Mouse (Mus musculus): ENCODE measurements around the gene Htra2. TPM values are rescaled to one million over a fixed set of nuclear protein-coding genes. Genes with fewer than 3 reads are reported as not detected.

Gene Htra2
- polyA plus RNA-seq, 1 experiment from 2014 or later = 45.9 TPM

DNA sequence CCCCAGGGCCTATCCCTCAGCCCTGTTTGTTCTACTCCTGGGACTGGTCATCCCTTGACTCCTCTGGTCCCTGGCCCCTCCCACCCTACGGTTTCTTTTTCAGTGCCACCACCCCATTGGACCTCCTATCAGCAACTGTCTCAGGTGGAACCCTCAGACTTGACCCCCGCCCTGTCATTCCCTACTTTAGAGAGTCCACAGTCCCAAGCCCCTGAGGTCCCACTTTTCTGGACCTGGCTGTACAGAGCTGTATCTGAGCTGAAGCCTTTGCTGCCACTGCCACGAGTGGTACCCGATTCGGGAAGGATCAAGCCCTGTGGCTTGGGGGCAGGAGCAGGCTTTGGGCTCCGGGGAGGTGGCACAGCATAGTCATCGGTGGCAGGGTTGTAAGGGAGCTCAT is 24.0 kb downstream of the Htra2 start:
- H3K27me3 ChIP-seq (ENCODE audit: control insufficient read depth, insufficient read depth, low read length) = peaks cover 12% of the 10 kb centered on the region; the same call in 1 of the 2 replicates
- no peak overlapping the region for H3K4me3 ChIP-seq (ENCODE audit: low read depth, low read length)
- H3K4me1 ChIP-seq (ENCODE audit: control insufficient read depth, insufficient read depth, low read length) = peaks cover 11% of the 10 kb centered on the region; the same call in 1 of the 2 replicates
- WGBS = 75% methylated on average over 7 of the region's 7 CpGs
- H3K27ac ChIP-seq (ENCODE audit: low read depth, low read length) = no peak overlapping the region
- H3K4me2 ChIP-seq (ENCODE audit: low read depth, low read length) = no peak overlapping the region
- no peak for ATAC-seq (ENCODE audit: low read depth)
- H3K9me3 ChIP-seq (ENCODE audit: control insufficient read depth, low read length) = no peaks in the 10 kb centered on the region
- H3K36me3 ChIP-seq (ENCODE audit: control insufficient read depth, insufficient read depth, low read length) = no peaks in the 10 kb centered on the region
- H3K9ac ChIP-seq (replicated peaks; ENCODE audit: low read depth, low read length) = no peak overlapping the region

DNA sequence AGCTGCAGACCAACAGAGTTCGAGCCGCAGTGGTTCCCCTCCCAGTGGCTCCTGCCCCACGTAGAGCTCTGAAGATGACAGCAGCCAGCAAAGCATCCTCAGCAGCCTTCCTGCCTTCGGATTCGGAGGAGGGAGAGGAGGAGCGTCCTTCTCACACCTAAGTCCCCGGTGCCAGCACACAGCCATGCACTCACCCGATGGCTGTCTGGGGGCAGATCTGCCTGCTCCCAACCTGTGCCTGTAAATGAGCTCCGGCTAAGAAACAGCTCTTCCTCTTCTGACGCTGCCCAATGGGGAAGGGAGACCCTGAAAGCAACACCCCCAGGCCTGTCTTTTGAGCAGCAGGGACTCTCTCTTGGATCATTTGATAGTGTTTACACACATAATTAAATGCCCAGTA is 25.3 kb downstream of the Htra2 start:
- Histone ChIP-seq H3K9me3 (ENCODE audit: control insufficient read depth, low read length) (no peaks in the 10 kb centered on the region), H3K4me1 (ENCODE audit: control insufficient read depth, insufficient read depth, low read length) (peaks cover 11% of the 10 kb centered on the region; the same call in 1 of the 2 replicates), H3K4me2 (ENCODE audit: low read depth, low read length) (no peak overlapping the region), H3K27ac (ENCODE audit: low read depth, low read length) (no peak overlapping the region), H3K4me3 (ENCODE audit: low read depth, low read length) (no peak overlapping the region), H3K9ac (replicated peaks; ENCODE audit: low read depth, low read length) (no peak overlapping the region), H3K36me3 (ENCODE audit: control insufficient read depth, insufficient read depth, low read length) (no peaks in the 10 kb centered on the region), H3K27me3 (ENCODE audit: control insufficient read depth, insufficient read depth, low read length) (peaks cover 12% of the 10 kb centered on the region; the same call in 1 of the 2 replicates)
- 19% methylated on average over 10 of the region's 10 CpGs for WGBS
- ATAC-seq (ENCODE audit: low read depth) = no peak

DNA sequence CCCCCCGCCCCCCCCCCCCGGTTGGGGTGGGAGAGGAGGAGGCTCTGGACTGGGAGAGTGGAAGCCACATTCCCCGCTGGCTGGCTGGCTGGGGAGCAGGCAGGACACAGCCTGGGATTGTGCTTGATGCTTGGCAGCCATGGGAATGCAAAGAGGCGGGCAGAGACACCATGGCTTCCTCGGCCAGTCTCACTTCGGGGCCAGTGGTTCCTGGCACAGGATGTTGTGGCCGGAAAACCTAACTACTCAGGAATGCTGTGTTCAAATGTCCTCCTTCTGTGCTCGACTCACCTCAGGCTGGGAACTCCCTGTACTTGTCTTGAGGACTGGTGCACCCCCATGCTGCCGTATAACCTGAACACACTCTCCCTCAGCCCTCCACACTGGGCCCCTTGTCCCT is 27.4 kb downstream of the Htra2 start:
- H3K36me3 ChIP-seq (ENCODE audit: control insufficient read depth, insufficient read depth, low read length) = no peaks in the 10 kb centered on the region
- 72% methylated on average over 7 of the region's 9 CpGs for WGBS
- H3K27ac ChIP-seq (ENCODE audit: low read depth, low read length) = no peak overlapping the region
- H3K27me3 ChIP-seq (ENCODE audit: control insufficient read depth, insufficient read depth, low read length) = peaks cover 8% of the 10 kb centered on the region; the same call in 1 of the 2 replicates
- H3K9me3 ChIP-seq (ENCODE audit: control insufficient read depth, low read length) = no peaks in the 10 kb centered on the region
- no peak overlapping the region for H3K4me3 ChIP-seq (ENCODE audit: low read depth, low read length)
- no peak for ATAC-seq (ENCODE audit: low read depth)
- H3K4me2 ChIP-seq (ENCODE audit: low read depth, low read length) = no peak overlapping the region
- H3K4me1 ChIP-seq (ENCODE audit: control insufficient read depth, insufficient read depth, low read length) = peaks cover 4% of the 10 kb centered on the region; the same call in 1 of the 2 replicates
- H3K9ac ChIP-seq (replicated peaks; ENCODE audit: low read depth, low read length) = no peak overlapping the region

DNA sequence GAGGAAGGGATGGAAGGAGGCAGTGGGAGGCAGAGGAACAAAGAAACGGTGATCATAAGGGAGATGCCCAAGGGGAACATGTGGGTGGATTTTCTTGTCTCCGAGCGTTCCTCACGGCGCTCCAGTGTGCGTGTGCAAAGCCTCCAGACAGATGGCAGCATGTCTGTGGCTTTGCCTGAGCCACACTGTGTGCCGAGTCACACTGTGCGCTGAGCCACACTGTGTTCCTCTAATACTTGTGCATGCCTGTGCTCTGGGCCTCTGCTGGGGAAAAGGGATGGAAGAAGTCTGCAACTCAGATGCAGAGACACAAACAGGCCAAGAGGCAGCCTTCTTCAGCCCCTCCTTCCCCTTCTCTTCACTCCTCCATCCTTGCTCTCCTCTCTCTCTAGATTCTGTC is 27.8 kb downstream of the Htra2 start:
- WGBS = 73% methylated on average over 8 of the region's 8 CpGs
- H3K4me2 ChIP-seq (ENCODE audit: low read depth, low read length) = no peak overlapping the region
- H3K9me3 ChIP-seq (ENCODE audit: control insufficient read depth, low read length) = no peaks in the 10 kb centered on the region
- no peak overlapping the region for H3K27ac ChIP-seq (ENCODE audit: low read depth, low read length)
- no peak for ATAC-seq (ENCODE audit: low read depth)
- H3K27me3 ChIP-seq (ENCODE audit: control insufficient read depth, insufficient read depth, low read length) = peaks cover 8% of the 10 kb centered on the region; the same call in 1 of the 2 replicates
- H3K36me3 ChIP-seq (ENCODE audit: control insufficient read depth, insufficient read depth, low read length) = no peaks in the 10 kb centered on the region
- no peak overlapping the region for H3K4me3 ChIP-seq (ENCODE audit: low read depth, low read length)
- no peaks in the 10 kb centered on the region for H3K4me1 ChIP-seq (ENCODE audit: control insufficient read depth, insufficient read depth, low read length)
- no peak overlapping the region for H3K9ac ChIP-seq (replicated peaks; ENCODE audit: low read depth, low read length)

DNA sequence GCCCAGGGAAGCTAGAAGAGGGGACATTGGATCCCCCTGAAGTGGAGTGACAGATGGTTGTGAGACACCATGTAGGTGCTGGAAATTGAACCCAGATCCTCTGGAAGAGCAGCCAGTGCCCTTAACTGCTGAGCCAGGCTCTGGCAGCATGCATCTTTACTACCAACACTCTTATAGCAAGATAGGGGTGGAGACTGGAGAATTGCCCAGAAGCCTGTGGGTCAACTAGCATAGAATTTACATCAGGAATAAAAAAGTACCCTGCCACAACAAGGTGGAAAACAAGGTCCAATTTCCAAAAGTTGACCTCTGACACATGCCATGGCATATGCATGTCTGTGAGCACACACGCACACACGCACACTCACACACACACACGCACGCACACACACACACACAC is 29.9 kb downstream of the Htra2 start:
- WGBS = 84% methylated on average over 4 of the region's 4 CpGs
- ATAC-seq (ENCODE audit: low read depth) = no peak
- no peaks in the 10 kb centered on the region for H3K36me3 ChIP-seq (ENCODE audit: control insufficient read depth, insufficient read depth, low read length)
- no peaks in the 10 kb centered on the region for H3K4me1 ChIP-seq (ENCODE audit: control insufficient read depth, insufficient read depth, low read length)
- no peaks in the 10 kb centered on the region for H3K9me3 ChIP-seq (ENCODE audit: control insufficient read depth, low read length)
- H3K4me2 ChIP-seq (ENCODE audit: low read depth, low read length) = no peak overlapping the region
- H3K4me3 ChIP-seq (ENCODE audit: low read depth, low read length) = no peak overlapping the region
- no peak overlapping the region for H3K27ac ChIP-seq (ENCODE audit: low read depth, low read length)
- H3K9ac ChIP-seq (replicated peaks; ENCODE audit: low read depth, low read length) = no peak overlapping the region
- H3K27me3 ChIP-seq (ENCODE audit: control insufficient read depth, insufficient read depth, low read length) = no peaks in the 10 kb centered on the region

DNA sequence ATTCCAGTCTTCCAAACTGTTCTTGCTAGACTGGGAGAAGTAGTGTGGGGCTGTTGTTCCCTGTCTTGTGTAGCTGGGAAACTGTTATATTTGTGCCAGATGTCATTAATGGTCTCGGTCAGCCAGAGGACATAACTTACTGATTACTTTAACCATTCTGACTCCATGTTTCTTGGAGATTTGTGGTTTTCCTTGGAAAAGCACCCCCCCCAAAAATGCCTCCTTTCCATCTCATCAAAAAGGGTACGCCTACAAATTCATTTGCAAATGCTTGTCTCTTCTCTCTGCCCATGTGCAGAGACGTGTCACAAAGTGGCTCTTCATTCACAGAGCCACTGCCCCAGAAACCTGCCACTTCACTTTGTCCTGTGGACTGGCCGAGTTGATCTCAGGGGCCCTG is 30.7 kb downstream of the Htra2 start:
- no peaks in the 10 kb centered on the region for H3K27me3 ChIP-seq (ENCODE audit: control insufficient read depth, insufficient read depth, low read length)
- no peak for ATAC-seq (ENCODE audit: low read depth)
- H3K27ac ChIP-seq (ENCODE audit: low read depth, low read length) = no peak overlapping the region
- no peak overlapping the region for H3K9ac ChIP-seq (replicated peaks; ENCODE audit: low read depth, low read length)
- WGBS = 65% methylated on average over 4 of the region's 4 CpGs
- no peaks in the 10 kb centered on the region for H3K9me3 ChIP-seq (ENCODE audit: control insufficient read depth, low read length)
- no peaks in the 10 kb centered on the region for H3K4me1 ChIP-seq (ENCODE audit: control insufficient read depth, insufficient read depth, low read length)
- no peak overlapping the region for H3K4me2 ChIP-seq (ENCODE audit: low read depth, low read length)
- H3K36me3 ChIP-seq (ENCODE audit: control insufficient read depth, insufficient read depth, low read length) = no peaks in the 10 kb centered on the region
- H3K4me3 ChIP-seq (ENCODE audit: low read depth, low read length) = no peak overlapping the region

DNA sequence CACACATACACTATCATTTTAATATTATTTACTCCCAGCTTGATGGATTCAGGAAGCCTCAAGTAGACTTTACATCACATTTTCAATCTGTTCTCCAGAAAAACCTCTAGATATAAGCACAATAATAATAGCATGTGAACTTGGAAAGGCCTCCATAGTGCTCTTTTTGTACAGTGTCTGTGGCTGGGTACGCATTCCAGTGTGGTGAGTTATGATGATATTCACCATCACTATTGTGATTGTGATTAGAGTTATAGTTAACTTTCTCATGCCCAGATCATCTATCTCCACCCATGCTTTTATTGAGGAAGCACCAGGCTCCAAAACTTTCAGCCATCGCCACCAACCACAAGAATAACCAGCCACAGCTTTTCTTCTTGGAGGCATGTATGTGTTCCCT is 31.3 kb downstream of the Htra2 start:
- WGBS = 89% methylated on average over 2 of the region's 2 CpGs
- H3K4me1 ChIP-seq (ENCODE audit: control insufficient read depth, insufficient read depth, low read length) = no peaks in the 10 kb centered on the region

DNA sequence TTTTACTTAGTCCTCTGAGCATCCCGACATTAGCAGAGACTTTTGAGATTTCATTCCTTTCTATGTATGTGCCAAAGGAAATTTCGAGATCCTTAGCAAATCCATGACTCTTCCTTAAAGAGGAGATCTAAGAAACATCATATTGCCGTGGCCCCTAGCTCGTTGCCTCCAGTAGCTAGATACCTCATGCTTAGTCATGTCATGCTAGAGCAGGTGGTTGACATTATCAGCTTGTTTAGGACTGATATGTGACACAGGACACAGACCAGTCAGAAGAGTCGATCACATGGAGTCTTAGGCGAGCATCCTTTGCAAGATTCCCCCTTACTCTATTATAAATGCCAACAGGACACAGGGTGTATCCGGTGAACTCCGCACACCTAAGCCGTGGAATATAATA is 32.1 kb downstream of the Htra2 start:
- Histone ChIP-seq H3K36me3 (ENCODE audit: control insufficient read depth, insufficient read depth, low read length) (no peaks in the 10 kb centered on the region), H3K9ac (replicated peaks; ENCODE audit: low read depth, low read length) (no peak overlapping the region), H3K9me3 (ENCODE audit: control insufficient read depth, low read length) (no peaks in the 10 kb centered on the region), H3K27me3 (ENCODE audit: control insufficient read depth, insufficient read depth, low read length) (no peaks in the 10 kb centered on the region), H3K27ac (ENCODE audit: low read depth, low read length) (no peak overlapping the region), H3K4me2 (ENCODE audit: low read depth, low read length) (no peak overlapping the region), H3K4me3 (ENCODE audit: low read depth, low read length) (no peak overlapping the region), H3K4me1 (ENCODE audit: control insufficient read depth, insufficient read depth, low read length) (no peaks in the 10 kb centered on the region)
- no peak for ATAC-seq (ENCODE audit: low read depth)
- WGBS = 91% methylated on average over 9 of the region's 9 CpGs

More for the DNA sequence above, 31.3 kb downstream of the Htra2 start:
- Histone ChIP-seq H3K9me3 (ENCODE audit: control insufficient read depth, low read length) (no peaks in the 10 kb centered on the region), H3K9ac (replicated peaks; ENCODE audit: low read depth, low read length) (no peak overlapping the region), H3K27ac (ENCODE audit: low read depth, low read length) (no peak overlapping the region), H3K27me3 (ENCODE audit: control insufficient read depth, insufficient read depth, low read length) (no peaks in the 10 kb centered on the region), H3K4me2 (ENCODE audit: low read depth, low read length) (no peak overlapping the region), H3K36me3 (ENCODE audit: control insufficient read depth, insufficient read depth, low read length) (no peaks in the 10 kb centered on the region), H3K4me3 (ENCODE audit: low read depth, low read length) (no peak overlapping the region)
- no peak for ATAC-seq (ENCODE audit: low read depth)

DNA sequence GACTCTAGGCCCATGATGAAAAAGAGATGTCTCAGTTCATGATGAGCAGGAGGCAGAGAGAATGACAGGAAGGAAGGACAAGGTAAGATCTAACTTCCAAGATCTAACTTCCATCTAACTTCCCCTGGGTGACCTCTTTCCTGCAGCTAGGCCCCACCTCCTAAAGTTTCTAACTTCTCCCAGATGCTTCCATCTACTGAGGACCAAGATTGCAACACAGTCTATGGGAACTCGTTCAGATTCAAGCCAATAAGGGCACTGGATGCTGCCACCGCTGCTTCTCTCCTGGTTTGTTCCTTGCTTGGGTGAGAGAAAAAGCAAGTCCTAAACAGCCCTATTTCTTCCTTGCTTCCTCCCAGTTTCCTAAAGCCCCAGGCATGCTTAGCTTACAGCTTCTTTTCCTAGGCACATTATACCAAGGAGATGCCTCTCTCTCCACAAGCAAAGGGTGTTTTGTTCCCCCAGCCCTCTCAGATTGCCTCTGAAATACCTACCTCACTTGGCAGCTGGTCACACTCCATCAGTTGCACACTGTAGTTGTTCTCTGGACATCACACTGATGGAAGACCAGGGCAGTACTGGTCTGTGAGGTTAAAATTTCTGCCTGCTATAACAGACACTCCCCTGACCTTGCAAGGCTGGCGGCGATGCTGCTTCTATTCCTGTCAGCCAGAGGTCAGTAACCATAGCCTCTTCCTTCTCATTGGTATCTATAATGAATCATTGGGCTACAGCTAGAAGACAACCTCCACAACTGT is 34.1 kb downstream of the Htra2 start:
- 82% methylated on average over 4 of the region's 4 CpGs for WGBS
- Histone ChIP-seq H3K4me2 (ENCODE audit: low read depth, low read length) (no peak overlapping the region), H3K4me3 (ENCODE audit: low read depth, low read length) (no peak overlapping the region), H3K27me3 (ENCODE audit: control insufficient read depth, insufficient read depth, low read length) (no peaks in the 10 kb centered on the region), H3K27ac (ENCODE audit: low read depth, low read length) (no peak overlapping the region), H3K36me3 (ENCODE audit: control insufficient read depth, insufficient read depth, low read length) (no peaks in the 10 kb centered on the region), H3K9ac (replicated peaks; ENCODE audit: low read depth, low read length) (no peak overlapping the region), H3K9me3 (ENCODE audit: control insufficient read depth, low read length) (no peaks in the 10 kb centered on the region), H3K4me1 (ENCODE audit: control insufficient read depth, insufficient read depth, low read length) (no peaks in the 10 kb centered on the region)
- ATAC-seq (ENCODE audit: low read depth) = no peak

Measured in neural tube, embryonic 14.5 days (tissue).